Mouse (Mus musculus): ENCODE results near the gene Gm15114. TPM values are rescaled to one million over a fixed set of nuclear protein-coding genes. Genes with fewer than 3 reads are reported as not detected.

The Gm15114 gene
- not detected in 2 replicates for polyA plus RNA-seq (2012; rRNA removed; ENCODE audit: low replicate concordance)

GRCm38 (mm10) chrX:148488649-148489048 lies at the start of gene Gm15114:
Gene Gm15114 (plus strand): TSS chrX:148488949.

Other genes starting within 250 kb of the Gm15114 start
- gene Gm8334, start 126.2 kb downstream of the Gm15114 start, polyA plus RNA-seq (2012; rRNA removed; ENCODE audit: low replicate concordance) = not detected in 2 replicates
- gene Gm15127, start 174.6 kb downstream of the Gm15114 start, polyA plus RNA-seq (2012; rRNA removed; ENCODE audit: low replicate concordance) = not detected in 2 replicates